Mouse (Mus musculus): ENCODE measurements around the gene Schip1.

The Schip1 gene

DNA sequence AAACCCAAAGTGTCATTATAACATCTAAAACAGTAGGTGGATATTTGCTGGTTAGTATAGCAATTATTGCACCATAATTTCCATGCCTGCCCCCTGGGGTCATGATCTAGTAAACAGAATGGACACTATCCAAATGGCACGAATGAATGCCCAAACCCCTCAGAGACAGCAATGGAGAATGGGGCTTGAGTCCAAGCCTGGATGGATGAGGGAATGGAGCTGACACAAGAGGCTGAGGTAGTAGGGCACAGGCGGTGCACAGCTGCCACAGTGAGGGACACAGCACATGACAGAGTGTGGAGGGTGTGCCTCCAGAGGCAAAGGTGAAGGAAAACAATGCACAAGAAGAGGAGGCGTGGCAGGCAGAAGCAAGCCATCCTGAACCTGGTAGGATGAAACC is 207.3 kb downstream of the Schip1 start:
- DNase-seq, result no peak

- no peak for DNase-seq
Measured at GRCm38 (mm10) chr3:68282844-68283594, 218.4 kb downstream of the Schip1 start.

- no peak for DNase-seq
Measured at GRCm38 (mm10) chr3:68283595-68283991, 219.0 kb downstream of the Schip1 start.

GRCm38 (mm10) chr3:68284500-68284899 is 219.9 kb downstream of the Schip1 start:
- no peak for DNase-seq

DNA sequence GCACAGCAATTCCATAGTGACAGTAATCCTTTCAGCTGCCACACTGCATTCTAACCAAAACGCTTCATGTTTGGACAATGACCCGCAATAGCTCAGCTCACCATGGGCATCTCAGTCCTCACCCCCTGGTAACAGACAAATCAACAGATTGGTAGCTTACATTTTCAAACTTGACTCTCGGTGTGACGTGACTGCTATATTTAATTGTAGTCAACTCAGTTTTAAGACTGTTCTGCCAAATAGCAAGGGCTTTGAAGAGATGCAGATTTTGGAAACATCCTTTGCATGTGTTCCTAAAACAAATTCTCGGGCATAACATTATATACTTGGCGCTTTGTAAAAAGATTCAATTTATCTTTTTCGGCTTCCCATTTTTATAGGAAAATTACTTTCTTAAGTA is 232.2 kb downstream of the Schip1 start:
- no peak for DNase-seq

DNA sequence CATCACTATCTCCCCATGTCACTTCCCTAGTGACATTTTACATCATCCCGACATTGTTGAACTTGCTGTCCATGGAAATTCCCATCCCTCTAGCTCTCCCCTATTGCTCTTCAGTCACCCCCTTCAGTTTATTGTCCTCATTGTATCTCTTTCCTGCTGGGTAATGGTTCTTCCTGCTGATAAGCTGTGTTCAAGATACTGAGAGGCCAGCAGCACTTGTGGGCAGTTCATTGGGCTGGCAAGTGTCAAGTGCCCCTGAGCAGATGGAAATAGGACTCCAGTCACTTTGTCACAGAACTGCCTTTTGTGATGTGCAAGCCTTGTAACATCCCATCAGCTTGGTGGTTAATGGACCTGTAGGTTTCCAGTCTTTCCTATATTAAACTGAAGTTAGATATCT is 241.0 kb downstream of the Schip1 start:
- no peak for DNase-seq

GRCm38 (mm10) chr3:68306726-68307125 is 242.1 kb downstream of the Schip1 start:
- DNase-seq, result no peak

- DNase-seq, result no peak
Measured at GRCm38 (mm10) chr3:68325575-68325974, 261.0 kb downstream of the Schip1 start.

- DNase-seq, result no peak
Measured at GRCm38 (mm10) chr3:68332515-68332914, 267.9 kb downstream of the Schip1 start.

GRCm38 (mm10) chr3:68335501-68335900 is 270.9 kb downstream of the Schip1 start:
- DNase-seq, result no peak

DNA sequence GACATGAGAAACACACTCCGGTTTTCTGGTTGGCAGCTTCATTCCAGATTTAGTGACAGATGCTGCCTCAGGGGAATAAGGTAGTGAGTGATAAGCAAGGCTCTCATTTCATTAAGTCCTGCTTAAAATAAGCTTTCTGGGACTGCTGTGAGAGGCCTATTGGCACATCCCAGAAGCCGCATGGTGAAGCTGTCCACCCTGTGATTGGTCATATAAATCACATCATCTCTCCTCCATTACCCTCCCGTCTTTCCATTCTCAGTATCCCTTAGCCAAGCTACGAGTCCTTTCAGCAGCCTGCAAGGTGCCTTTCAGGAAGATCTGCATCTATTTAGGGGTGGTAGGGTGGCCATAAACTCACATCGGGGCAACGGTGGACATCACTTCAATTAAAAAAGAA is 286.0 kb downstream of the Schip1 start:
- DNase-seq, result no peak

DNA sequence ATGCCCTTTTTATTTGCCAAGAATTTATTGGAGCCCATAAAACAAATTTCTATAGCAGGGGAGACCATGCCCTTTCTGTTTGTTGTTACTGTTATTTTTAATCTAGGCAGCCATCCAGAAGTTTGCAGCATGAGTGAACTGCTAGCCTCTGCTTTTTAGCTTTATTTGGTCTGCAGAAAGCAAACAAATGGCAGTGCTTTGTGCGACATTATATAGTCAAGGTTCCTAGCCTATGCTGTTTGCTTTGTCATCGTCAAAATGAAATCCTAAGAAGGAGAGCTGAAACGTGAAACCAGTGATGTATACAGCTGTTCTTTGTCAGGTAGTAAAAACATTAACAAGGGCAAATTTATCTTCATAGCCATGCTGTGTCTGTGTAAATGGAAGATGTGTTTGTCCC is 286.9 kb downstream of the Schip1 start:
- no peak for DNase-seq

GRCm38 (mm10) chr3:68352961-68353360 is 288.4 kb downstream of the Schip1 start:
- no peak for DNase-seq

GRCm38 (mm10) chr3:68353492-68353891 is 288.9 kb downstream of the Schip1 start:
- DNase-seq, result no peak

GRCm38 (mm10) chr3:68356516-68356915 is 291.9 kb downstream of the Schip1 start:
- DNase-seq, result no peak

GRCm38 (mm10) chr3:68368029-68368428 is 303.4 kb downstream of the Schip1 start:
- no peak for DNase-seq

- no peak for DNase-seq
Measured at GRCm38 (mm10) chr3:68372925-68373324, 308.3 kb downstream of the Schip1 start.

- DNase-seq, result no peak
Measured at GRCm38 (mm10) chr3:68375100-68375508, 310.5 kb downstream of the Schip1 start.

DNA sequence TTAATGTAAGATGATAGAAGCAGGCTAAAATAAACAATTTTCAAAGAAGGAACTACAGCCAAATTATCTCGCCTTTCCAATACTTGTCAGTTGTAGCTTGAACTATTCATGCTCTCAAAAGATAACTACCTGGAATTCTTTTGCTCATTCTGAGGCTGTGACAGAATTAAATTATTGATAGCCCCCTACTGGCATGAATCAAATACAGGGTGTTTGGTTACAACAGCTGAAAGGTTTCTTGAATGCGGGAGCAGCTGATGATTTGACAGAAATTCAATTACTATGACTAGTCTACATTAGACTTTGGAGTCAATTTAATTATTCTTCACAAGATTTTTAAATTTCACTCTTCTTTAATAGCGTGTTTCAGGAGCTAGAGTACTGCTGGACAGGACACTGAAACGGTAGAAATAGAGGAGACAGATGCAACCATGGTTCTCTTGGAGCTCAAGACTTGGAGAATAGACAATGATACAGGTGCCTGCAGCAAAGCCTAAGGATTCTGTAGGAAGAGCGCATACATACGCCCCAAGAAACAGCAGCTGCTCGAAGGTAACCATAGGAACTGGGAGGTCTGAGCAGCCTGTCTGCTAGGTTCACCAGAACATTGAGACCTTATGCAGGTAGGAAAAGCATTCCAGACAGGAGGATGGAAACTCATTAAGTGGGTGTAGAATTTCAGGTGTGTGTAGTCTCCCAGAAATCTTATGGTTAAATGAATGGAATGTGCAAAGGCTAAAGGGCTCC is 313.0 kb downstream of the Schip1 start:
- no peak for DNase-seq

DNA sequence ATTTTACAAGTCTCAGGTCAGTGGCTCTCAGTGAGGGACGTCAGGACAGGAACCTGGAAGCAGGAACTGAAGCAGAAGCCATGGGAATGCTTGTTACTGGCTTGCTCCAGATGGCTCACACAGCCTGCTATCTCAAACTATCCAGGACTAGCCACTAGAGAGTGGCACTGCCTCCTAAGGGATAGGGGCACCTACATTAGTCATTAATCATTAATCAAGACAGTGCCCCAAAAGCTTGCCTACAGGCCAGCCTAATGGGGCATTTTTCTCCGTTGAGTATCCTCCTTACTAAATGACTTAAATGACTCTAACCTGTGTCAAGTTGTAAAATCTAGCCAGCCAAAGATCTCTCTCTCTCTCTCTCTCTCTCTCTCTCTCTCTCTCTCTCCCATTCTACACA is 314.2 kb downstream of the Schip1 start:
- DNase-seq, result no peak

DNA sequence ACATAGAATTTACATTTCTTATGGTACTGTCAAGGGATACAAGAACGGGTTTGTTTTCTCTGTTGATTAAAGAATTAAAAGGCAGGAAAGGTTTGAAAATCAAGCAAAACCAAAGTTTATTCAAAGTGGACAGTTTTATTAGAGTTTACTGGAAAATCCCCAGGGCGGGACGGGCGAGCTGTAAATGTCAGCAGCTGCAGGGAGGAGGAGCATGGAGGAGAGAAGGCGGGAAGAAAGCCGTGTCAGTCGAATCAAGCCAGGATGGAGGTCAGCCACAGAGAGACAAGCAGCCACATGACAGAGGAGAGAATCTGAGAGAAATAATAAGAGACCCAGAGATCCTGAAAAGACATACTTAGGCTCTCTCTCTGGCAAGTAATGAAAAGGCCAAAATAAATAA is 314.6 kb downstream of the Schip1 start:
- DNase-seq, result no peak

DNA sequence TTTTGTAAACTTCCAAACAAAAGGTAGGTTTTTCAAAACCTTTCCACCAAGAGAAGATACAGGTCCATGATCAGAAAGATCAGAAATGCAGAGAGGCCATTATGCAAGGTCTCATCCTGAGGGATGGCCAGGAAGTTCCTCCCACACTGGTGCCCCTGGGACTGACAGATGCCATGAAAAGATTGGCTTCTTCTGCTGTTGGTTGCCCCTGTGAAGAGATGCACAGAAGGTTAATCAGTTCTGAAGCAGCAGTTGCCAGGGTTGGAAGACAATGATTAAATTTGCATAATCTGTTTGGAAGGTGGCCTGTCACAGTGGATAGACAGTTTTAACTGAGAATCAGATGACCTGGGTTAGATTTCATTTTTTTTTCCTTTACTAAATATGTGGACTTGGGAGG is 319.1 kb downstream of the Schip1 start:
- no peak for DNase-seq

DNA sequence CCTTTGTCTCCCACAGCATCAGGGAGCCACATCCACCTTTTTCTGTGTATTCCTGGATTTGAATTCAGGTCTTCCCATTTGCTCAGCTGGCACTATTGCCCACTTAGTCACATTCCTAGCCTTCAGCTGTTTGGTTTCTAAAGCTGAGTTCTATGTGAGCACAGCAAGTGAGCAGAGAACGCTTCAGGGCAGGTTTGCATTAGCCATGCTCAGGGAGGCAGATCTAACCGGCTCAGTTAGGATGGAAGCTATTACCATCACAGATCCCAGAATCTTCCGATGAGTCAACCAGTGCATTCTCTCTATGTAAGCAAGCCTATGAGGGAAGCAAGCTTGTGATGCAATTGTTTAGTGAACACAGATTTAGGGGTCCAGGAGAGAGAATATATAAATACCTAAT is 320.9 kb downstream of the Schip1 start:
- no peak for DNase-seq

GRCm38 (mm10) chr3:68388023-68388422 is 323.4 kb downstream of the Schip1 start:
- no peak for DNase-seq

DNA sequence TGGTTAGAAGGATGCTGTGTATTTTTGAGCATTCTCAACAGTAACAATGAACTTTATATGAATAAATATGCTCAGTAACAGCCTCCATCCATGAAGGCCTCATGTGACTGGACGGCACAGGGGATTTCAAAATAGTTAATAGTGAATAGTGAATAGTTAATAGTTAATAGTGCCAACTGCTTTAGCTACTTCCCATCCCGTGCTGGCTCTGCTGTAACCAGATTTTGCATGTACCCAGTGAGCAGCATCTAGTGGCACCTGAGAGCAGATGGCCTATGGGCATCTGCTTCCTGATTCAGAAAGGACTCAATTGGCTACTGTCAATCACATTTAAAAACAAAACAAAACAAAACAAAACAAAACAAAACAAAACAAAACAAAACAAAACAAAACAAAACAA is 329.0 kb downstream of the Schip1 start:
- no peak for DNase-seq

All from cerebellum, adult 9-11 months (tissue).